Mouse (Mus musculus) forebrain, embryonic 10.5 days (tissue): ENCODE measurements around the gene Kctd2. TPM values are rescaled to one million over a fixed set of nuclear protein-coding genes. Genes with fewer than 3 reads are reported as not detected.
"Not testable (repeated sequence)": the region's sequence is repeated elsewhere in the genome, so short reads cannot be mapped to it uniquely, and the experiment has no call there.

ENCODE experiments used
- DNase-seq: peaks from one replicate; pipeline ENCODE4 v3.0.0-alpha.2; 2017; ENCODE audit warnings: low spot score; ENCODE audit errors: extremely low spot score
- H3K27ac ChIP-seq: fragments of 300-500 bp; sonication (generic); 2 replicates; pipeline ENCODE4 v1.5.1; 2016; ENCODE audit warnings: mild to moderate bottlenecking
- H3K27me3 ChIP-seq: fragments of 300-500 bp; sonication (generic); 2 replicates; pipeline ENCODE4 v1.6.1; 2016; ENCODE audit warnings: mild to moderate bottlenecking; ENCODE audit not compliant: poor library complexity, severe bottlenecking
- H3K36me3 ChIP-seq: fragments of 300-500 bp; sonication (generic); replicated peaks from 2 replicates; pipeline ENCODE4 v1.6.1; 2016; ENCODE audit warnings: mild to moderate bottlenecking, moderate library complexity
- H3K4me1 ChIP-seq: fragments of 300-500 bp; sonication (generic); 2 replicates; pipeline ENCODE4 v1.6.1; 2016
- H3K4me3 ChIP-seq: fragments of 300-500 bp; sonication (generic); 2 replicates; pipeline ENCODE4 v1.5.1; 2016; ENCODE audit warnings: mild to moderate bottlenecking, moderate library complexity
- H3K9me3 ChIP-seq: fragments of 300-500 bp; sonication (generic); 2 replicates; pipeline ENCODE4 v1.6.1; 2016; ENCODE audit warnings: mild to moderate bottlenecking, moderate library complexity
- WGBS: fragments of 180-500 bp; shearing (Covaris S2); methylation state at CpG from one replicate; pipeline ENCODE4 v1.1.7; 2016; 5-methylcytosine and 5-hydroxymethylcytosine counted together
- microRNA-seq: library from miRNA; unstranded; fragments of <30 nt; microRNA quantifications from one replicate; pipeline ENCODE4, GENCODE M21; 2017
- polyA plus RNA-seq: library from polyadenylated mRNA; unstranded; fragments of >200 nt; fragmentation: Nextera tagmentation; extraction: Ambion mirVana; gene quantifications from 2 replicates; pipeline ENCODE4 v1.2.1, GENCODE M21; 2016

Gene Kctd2
- polyA plus RNA-seq, 1 experiment from 2014 or later = 8.9 TPM

DNA sequence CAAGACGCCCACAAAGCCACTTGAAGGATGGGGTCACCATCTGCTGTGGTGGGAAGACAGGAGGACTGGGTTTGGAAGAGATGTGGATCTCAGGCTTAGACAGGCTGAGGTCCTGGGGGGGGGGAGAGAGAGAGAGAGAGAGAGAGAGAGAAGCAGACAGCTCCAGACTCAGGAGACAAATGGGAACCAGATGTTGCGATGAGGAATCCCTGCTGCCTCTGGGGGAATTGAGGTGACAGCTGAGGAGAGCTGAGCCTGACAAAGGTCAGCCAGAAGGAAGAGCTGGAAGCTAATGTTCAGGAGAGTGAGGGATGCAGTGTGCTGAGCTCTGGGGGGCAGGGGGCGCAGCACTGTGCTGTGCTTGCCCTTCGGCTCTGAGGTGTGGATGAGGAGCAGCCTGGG lies 47.3 kb downstream of the Kctd2 start:
- Histone ChIP-seq H3K27ac (peak overlapping the region; percentile 73), H3K9me3 (no peaks in the 10 kb centered on the region), H3K4me1 (peaks cover 16% of the 10 kb centered on the region), H3K36me3 (no peaks in the 10 kb centered on the region), H3K27me3 (peaks cover 3% of the 10 kb centered on the region; the same call in 1 of the 2 replicates), H3K4me3 (no peak overlapping the region)
- no peak for DNase-seq
- WGBS = 45% methylated on average over 4 of the region's 4 CpGs

DNA sequence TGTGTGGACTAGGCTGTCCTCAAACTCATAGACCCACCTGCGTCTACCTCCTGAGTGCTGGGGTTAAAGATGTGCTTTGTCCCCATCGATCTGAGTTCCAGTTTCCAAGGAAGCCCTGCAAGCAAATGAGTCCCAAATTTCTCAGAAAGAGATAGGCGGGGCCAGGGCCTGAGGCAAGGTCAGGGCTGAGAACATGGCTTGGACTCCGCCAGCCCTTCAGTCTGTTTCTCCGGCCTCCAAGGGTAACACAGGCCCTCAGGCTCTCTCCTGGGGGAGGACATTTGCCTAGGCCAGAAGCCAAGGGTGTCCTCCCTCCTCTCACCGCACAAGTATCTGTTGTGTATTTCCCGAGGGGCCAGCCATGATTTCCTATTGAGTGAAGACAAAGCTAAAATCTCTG lies 52.3 kb downstream of the Kctd2 start:
- H3K36me3 ChIP-seq = no peaks in the 10 kb centered on the region
- H3K27me3 ChIP-seq = no peaks in the 10 kb centered on the region
- H3K4me1 ChIP-seq = peaks cover 60% of the 10 kb centered on the region
- H3K27ac ChIP-seq = peak overlapping the region; percentile 85
- whole genome bisulfite sequencing = 89% methylated on average over 7 of the region's 7 CpGs
- no peak overlapping the region for H3K4me3 ChIP-seq
- H3K9me3 ChIP-seq = no peaks in the 10 kb centered on the region
- DNase-seq = no peak

DNA sequence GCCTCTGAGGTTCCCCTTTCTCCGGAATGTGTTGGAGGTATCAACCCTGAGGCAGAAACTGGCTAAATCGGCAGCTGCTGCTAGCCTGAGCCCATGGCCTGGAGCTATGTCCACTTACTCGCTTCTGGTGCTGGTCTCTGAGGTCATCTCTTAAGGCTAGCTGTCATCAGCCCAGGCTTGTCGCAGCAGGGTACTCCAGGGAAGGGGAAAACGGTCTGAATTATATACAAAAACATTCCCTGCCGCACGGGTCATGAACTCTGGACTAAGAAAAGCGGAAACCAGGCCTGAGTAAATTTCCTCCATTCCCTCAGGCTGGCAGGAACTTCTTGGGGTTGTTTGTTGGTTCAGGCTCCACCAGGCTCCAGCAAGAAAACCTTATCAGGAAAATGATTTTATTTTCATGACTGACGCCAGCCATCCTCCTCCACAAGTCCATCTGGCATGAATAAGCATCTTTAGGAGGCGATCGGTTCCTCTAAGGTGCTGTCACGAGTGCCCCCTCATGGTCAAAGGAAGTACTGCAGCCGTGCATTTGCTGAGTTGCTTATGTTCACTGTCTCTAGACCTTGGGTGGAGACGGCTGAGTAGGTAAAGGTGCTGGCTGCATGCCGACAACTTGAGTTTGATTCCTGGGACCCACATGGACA lies 53.8 kb downstream of the Kctd2 start:
- DNase-seq = peak; percentile 91
- Histone ChIP-seq H3K36me3 (no peaks in the 10 kb centered on the region), H3K27me3 (no peaks in the 10 kb centered on the region), H3K9me3 (no peaks in the 10 kb centered on the region), H3K4me3 (peak overlapping the region; percentile 13), H3K4me1 (peaks cover 56% of the 10 kb centered on the region), H3K27ac (peak overlapping the region; percentile 85)
- WGBS = 25% methylated on average over 15 of the region's 15 CpGs

DNA sequence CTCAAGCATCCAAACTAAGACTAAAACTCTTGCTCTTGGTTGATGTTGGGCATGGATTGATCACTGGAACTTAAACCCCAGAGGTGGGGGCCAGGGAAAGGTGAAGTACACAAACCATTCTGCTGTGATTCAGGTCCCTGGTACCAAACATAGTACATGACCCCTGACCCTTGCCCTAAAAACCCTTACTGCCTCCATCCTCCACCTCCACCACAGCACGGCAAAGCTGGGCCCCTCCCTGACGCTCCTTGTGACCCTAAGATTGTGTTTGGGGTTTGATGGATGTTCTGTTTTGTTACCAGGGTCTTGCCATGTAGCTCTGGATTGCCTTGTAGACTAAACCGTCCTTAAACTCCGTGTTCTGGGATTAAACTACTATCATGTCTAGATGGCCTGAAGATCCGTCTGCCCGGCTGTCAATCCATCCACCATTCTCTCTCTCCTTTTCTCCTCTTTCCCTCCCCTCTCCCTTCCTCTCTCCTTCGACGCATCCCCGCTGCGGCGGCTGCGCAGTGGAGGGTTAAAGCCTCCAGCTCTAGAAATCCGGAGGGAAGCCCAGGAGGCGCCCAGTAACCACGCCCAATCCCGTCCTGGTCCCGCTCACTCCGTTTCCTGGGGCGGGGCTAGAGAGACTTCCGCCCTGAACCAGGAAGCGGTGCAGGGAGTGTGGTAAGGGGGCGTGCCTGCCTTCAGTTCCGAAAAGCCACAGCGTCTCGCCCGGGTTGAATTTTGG lies 55.3 kb downstream of the Kctd2 start, which contains the start of gene Armc7:
TSS of gene Armc7 (plus strand) at position 643 of the 733 bp plus-strand sequence.
- H3K4me1 ChIP-seq = peaks cover 56% of the 10 kb centered on the region

DNA sequence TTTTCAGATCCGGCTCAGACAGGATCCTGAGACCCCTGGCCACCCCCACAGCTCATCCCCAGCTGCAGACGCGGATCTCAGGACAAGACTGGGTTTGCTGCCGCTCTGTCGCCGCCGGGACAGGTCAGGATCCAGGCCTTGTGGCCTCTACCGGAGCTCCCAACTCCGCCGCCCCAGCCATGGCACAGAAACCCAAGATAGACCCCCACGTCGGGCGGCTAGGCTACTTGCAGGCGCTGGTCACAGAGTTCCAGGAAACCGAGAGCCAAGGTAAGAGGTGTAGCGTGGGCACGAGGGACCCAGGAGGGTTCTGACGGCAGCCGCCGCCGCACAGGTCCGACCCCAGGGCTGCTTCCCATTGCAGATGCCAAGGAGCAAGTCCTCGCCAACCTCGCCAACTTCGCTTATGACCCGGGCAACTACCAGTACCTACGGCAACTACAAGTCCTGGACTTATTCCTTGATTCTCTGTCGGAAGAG lies 55.9 kb downstream of the Kctd2 start:
- Histone ChIP-seq H3K27ac (peak overlapping the region; percentile 85), H3K9me3 (no peaks in the 10 kb centered on the region), H3K27me3 (no peaks in the 10 kb centered on the region), H3K4me1 (peaks cover 56% of the 10 kb centered on the region), H3K4me3 (peak overlapping the region; percentile 93), H3K36me3 (peaks cover 7% of the 10 kb centered on the region; the same call in 1 of the 2 replicates)
- WGBS = 4% methylated on average over 28 of the region's 28 CpGs
- DNase-seq = no peak

More for the DNA sequence above, 55.3 kb downstream of the Kctd2 start, which contains the start of gene Armc7:
- H3K36me3 ChIP-seq = peaks cover 5% of the 10 kb centered on the region; the same call in 1 of the 2 replicates
- 2% methylated on average over 26 of the region's 26 CpGs for WGBS
- H3K27ac ChIP-seq = peak within 1 kb of the TSS; percentile 85
- H3K9me3 ChIP-seq = no peaks in the 10 kb centered on the region
- peak; percentile 94 for DNase-seq
- peak within 1 kb of the TSS; percentile 93 for H3K4me3 ChIP-seq
- H3K27me3 ChIP-seq = no peaks in the 10 kb centered on the region

DNA sequence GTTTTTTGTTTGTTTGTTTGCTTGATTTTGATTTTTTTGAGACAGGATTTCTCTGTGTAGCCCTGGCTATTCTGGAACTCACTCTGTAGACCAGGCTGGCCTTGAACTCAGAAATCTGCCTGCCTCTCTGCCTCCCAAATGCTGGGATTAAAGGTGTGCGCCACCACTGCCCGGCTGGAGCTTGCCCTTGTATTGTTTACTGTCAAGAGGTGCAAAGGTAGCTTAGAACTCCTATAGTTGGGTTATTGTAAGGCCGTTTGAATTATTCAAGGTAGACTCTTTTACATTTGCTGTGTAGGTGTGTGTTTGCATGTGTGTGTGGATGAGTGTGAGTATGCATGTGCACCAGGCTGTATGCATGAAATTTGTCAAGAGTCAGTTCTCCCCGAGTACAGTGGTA lies 56.7 kb downstream of the Kctd2 start:
- not testable (repeated sequence) for H3K36me3 ChIP-seq, H3K9me3 ChIP-seq, DNase-seq, H3K27ac ChIP-seq, H3K27me3 ChIP-seq
- peaks cover 56% of the 10 kb centered on the region for H3K4me1 ChIP-seq
- peak overlapping the region; percentile 93; the same call in 1 of the 2 replicates for H3K4me3 ChIP-seq
- WGBS = 87% methylated on average over 4 of the region's 4 CpGs

DNA sequence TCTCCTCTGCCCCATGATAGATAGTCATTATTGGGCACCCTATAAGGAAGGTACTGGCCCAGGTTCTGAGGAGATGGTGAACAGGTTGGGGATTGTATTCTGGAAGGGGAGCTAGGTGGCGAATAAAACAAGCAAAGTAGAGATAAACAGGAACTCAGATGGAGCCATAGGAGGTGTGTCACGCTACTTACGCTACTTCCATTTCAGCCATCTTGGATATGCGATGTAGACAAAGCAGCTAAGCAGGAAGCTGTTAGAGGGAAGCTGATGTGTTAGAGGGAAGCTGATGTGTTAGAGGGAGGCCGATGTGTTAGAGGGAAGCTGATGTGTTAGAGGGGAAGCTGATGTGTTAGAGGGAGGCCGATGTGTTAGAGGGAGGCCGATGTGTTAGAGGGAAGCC lies 57.5 kb downstream of the Kctd2 start:
- not testable (repeated sequence) for H3K4me3 ChIP-seq

DNA sequence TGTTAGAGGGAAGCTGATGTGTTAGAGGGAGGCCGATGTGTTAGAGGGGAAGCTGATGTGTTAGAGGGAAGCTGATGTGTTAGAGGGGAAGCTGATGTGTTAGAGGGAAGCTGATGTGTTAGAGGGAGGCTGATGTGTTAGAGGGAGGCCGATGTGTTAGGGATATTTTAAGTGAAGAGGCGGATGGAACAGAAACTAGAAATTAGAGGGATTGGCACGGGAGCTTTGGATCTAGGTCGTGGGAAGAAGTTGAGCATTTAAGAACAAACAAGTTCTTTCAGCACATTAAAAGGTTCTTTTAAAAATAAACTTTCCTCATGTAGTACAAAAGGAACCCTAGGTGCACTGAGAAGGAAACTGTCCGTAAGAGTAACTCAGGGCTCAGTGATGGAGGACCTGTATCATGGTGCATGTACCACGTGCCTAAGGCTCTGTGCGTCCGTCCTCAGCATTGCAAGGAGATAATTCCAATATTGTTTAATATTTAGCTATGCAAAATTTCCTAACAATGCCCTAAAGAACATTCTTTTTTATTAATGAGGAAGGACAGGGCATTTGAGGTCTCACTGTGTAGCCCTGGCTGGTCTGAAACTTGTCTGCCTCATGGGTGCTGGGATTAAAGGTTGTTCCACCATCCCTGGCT lies 58.5 kb downstream of the Kctd2 start:
- 87% methylated on average over 9 of the region's 9 CpGs for WGBS
- H3K27me3 ChIP-seq = no peaks in the 10 kb centered on the region
- H3K27ac ChIP-seq = no peak overlapping the region
- peaks cover 7% of the 10 kb centered on the region; the same call in 1 of the 2 replicates for H3K36me3 ChIP-seq
- H3K4me3 ChIP-seq = no peak overlapping the region
- DNase-seq = no peak
- peaks cover 43% of the 10 kb centered on the region for H3K4me1 ChIP-seq
- H3K9me3 ChIP-seq = no peaks in the 10 kb centered on the region

More for the DNA sequence above, 57.5 kb downstream of the Kctd2 start:
- H3K27ac ChIP-seq, H3K36me3 ChIP-seq, DNase-seq, H3K27me3 ChIP-seq, H3K9me3 ChIP-seq: not testable (repeated sequence)
- WGBS = 87% methylated on average over 7 of the region's 7 CpGs
- peaks cover 51% of the 10 kb centered on the region for H3K4me1 ChIP-seq

Small RNAs within 50 kb of the gene (microRNA-seq; reads per million reads assigned to microRNA genes)
- not detected for gene Mir3968

Other genes starting within 250 kb of the Kctd2 start
- gene Tmem104, start 232.6 kb upstream of the Kctd2 start, polyA plus RNA-seq = 8.7 and 8.8 TPM in 2 replicates
- gene Nat9, start 232.3 kb upstream of the Kctd2 start, polyA plus RNA-seq = 16.9 and 20.6 TPM in 2 replicates
- gene Grin2c, start 152.9 kb upstream of the Kctd2 start, polyA plus RNA-seq = not detected in 2 replicates
- 16.3 and 17.5 TPM in 2 replicates for gene Fdxr, start 143.1 kb upstream of the Kctd2 start, polyA plus RNA-seq
- 0.45 and 0.49 TPM in 2 replicates for gene Fads6, start 122.5 kb upstream of the Kctd2 start, polyA plus RNA-seq
- 0.12 TPM in 1 of 2 replicates, not detected in the other for gene Otop2, start 113.0 kb upstream of the Kctd2 start, polyA plus RNA-seq
- 0.05 TPM in 1 of 2 replicates, not detected in the other for gene Ush1g, start 98.1 kb upstream of the Kctd2 start, polyA plus RNA-seq
- gene Otop3, start 85.4 kb upstream of the Kctd2 start, polyA plus RNA-seq = not detected in 2 replicates
- gene Hid1, start 52.4 kb upstream of the Kctd2 start, polyA plus RNA-seq = 16.2 and 18.2 TPM in 2 replicates
- gene Cdr2l, start 38.2 kb upstream of the Kctd2 start, polyA plus RNA-seq = 21.1 and 21.8 TPM in 2 replicates
- 275 and 277 TPM in 2 replicates for gene Mrpl58, start 16.4 kb upstream of the Kctd2 start, polyA plus RNA-seq
- gene Atp5h, start 166 bp upstream of the Kctd2 start, polyA plus RNA-seq = 877 and 886 TPM in 2 replicates
- 0.15 and 0.19 TPM in 2 replicates for gene Trim80, start 20.4 kb downstream of the Kctd2 start, polyA plus RNA-seq
- 0.19 and 0.20 TPM in 2 replicates for gene Slc16a5, start 42.3 kb downstream of the Kctd2 start, polyA plus RNA-seq
- gene Armc7, start 55.5 kb downstream of the Kctd2 start, polyA plus RNA-seq = 8.1 and 8.2 TPM in 2 replicates
- gene Nt5c, start 71.7 kb downstream of the Kctd2 start, polyA plus RNA-seq = 93.2 and 94.5 TPM in 2 replicates
- gene Jpt1, start 94.3 kb downstream of the Kctd2 start, polyA plus RNA-seq = 719 and 771 TPM in 2 replicates
- 1,497 and 1,498 TPM in 2 replicates for gene Sumo2, start 116.1 kb downstream of the Kctd2 start, polyA plus RNA-seq
- 281 and 299 TPM in 2 replicates for gene Nup85, start 144.3 kb downstream of the Kctd2 start, polyA plus RNA-seq
- gene Mrps7, start 183.8 kb downstream of the Kctd2 start, polyA plus RNA-seq = 106 TPM in 2 replicates
- 29.6 and 35.0 TPM in 2 replicates for gene Gga3, start 183.9 kb downstream of the Kctd2 start, polyA plus RNA-seq
- gene Mif4gd, start 192.8 kb downstream of the Kctd2 start, polyA plus RNA-seq = 20.3 and 23.8 TPM in 2 replicates
- 25.6 and 26.2 TPM in 2 replicates for gene Slc25a19, start 208.2 kb downstream of the Kctd2 start, polyA plus RNA-seq